Mouse (Mus musculus) cortical plate, adult 2 months (tissue): ENCODE results near the gene Gba2. TPM values are rescaled to one million over a fixed set of nuclear protein-coding genes. Genes with fewer than 3 reads are reported as not detected.

Source experiments
- H3K27ac ChIP-seq: fragments of 200-500 bp; 2 replicates; pipeline ENCODE4 v1.5.1; 2012; ENCODE audit warnings: low read length, control low read depth, inconsistent platforms; ENCODE audit not compliant: insufficient read depth
- H3K4me1 ChIP-seq: fragments of 200-500 bp; 2 replicates; pipeline ENCODE4 v1.6.1; 2011; ENCODE audit warnings: low read length; ENCODE audit not compliant: control insufficient read depth, insufficient read depth
- H3K4me3 ChIP-seq: fragments of 200-500 bp; 2 replicates; pipeline ENCODE4 v1.5.1; 2011; ENCODE audit warnings: mild to moderate bottlenecking, low read length, control low read depth; ENCODE audit not compliant: insufficient read depth
- CTCF ChIP-seq: fragments of 200-500 bp; IDR thresholded peaks from 2 replicates; pipeline ENCODE4 v1.5.1; 2011; ENCODE audit warnings: mild to moderate bottlenecking, control low read depth, low read length; ENCODE audit not compliant: insufficient read depth; ENCODE audit errors: extremely low read depth
- POLR2A ChIP-seq: fragments of 200-500 bp; IDR thresholded peaks from 2 replicates; pipeline ENCODE4 v1.6.1; 2011; ENCODE audit warnings: mild to moderate bottlenecking, low read length, control low read depth; ENCODE audit not compliant: insufficient read depth; ENCODE audit errors: extremely low read depth
- polyA plus RNA-seq: library from polyadenylated mRNA; depleted of rRNA; stranded (reverse); fragments of >200 nt; gene quantifications from 2 replicates; pipeline ENCODE4 v1.2.3, GENCODE M21; 2012; rRNA removed

The Gba2 gene
- polyA plus RNA-seq, 1 experiment: 96.7 TPM

DNA sequence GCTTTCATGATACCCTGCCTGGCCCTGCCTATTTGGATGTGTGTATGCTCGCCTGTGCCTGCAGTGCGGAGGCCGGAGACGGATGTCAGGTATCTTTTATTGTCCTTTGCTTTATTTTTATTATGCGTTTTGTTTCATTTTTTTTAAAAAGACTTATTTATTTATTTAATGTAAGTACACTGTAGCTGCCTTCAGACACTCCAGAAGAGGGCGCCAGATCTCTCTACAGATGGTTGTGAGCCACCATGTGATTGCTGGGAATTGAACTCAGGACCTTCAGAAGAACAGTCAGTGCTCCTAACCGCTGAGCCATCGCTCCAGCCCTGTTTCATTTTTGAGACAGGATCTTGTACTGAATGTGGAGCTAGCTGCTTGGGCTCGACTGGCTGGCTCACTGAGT is 50.2 kb downstream of the Gba2 start:
- Histone ChIP-seq H3K4me1 (no peaks in the 10 kb centered on the region), H3K27ac (no peak overlapping the region), H3K4me3 (no peak overlapping the region)
- TF ChIP-seq POLR2A: no peak
- TF ChIP-seq CTCF: no peak

DNA sequence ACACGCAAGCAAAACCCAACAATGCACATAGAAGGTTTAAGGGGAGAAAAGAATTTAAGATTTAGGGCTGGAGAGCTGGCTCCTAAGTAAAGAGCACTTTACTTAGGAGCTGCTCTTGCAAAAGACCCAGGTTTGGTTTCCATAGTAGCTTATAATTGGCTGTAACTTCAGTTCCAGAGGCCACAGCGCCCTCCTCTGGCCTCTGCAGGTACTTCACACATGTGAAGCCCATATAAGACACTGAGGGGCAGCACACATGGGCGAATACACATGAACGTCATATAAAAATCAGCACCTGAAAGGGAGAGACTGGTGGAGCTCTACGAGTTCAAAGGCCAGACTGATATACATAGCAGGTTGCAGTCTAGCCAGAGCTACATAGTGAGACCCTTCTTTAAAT is 50.8 kb downstream of the Gba2 start:
- no peaks in the 10 kb centered on the region for H3K4me1 ChIP-seq
- no peak overlapping the region for H3K27ac ChIP-seq
- TF ChIP-seq CTCF (0 out of 2 replicates have a peak, but pooled peaks have one; percentile 15), POLR2A (no peak)
- no peak overlapping the region for H3K4me3 ChIP-seq

DNA sequence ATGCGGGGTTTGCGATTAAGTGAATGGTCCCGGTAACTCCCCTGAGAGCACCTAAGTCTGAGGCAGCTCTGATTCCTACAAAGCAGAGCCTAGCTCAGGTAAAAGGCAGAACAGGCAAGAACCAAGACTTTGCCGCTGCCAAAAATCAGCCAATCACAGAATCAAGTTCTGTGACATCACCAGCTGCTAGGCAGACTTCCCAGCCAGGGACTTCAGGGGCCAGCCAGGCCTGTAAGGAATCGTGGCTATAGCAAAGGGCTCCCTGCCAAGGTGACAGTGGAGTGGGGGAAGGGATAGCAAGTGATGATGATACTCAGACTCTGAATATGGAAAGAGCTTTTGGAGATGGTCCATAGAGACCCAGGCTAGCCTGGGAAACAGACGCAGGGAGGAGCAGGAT is 58.7 kb downstream of the Gba2 start:
- H3K4me3 ChIP-seq: no peak overlapping the region; the same call in 1 of the 2 replicates
- no peaks in the 10 kb centered on the region for H3K4me1 ChIP-seq
- TF ChIP-seq POLR2A (no peak), CTCF (no peak)
- H3K27ac ChIP-seq: no peak overlapping the region

DNA sequence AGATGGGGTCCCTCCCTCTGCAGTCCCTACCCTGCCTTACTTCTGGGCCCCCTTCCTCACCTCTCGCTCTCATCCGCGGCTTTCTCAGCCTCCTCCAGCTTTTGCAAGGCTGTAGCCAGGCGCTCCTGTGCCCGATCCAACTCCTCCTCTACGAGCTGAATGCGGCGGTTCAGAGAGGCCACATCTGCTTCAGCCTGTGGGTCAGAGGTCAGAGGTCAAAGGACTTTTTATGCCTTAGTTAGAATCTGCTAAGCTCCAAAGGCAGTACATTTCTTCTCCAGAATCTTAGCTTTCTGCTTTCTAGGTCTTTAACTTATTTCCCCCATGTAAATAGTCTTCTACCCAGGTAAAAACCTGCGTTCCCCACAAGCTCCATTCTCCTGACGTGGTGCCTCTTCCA is 59.1 kb downstream of the Gba2 start:
- Histone ChIP-seq H3K27ac (no peak overlapping the region), H3K4me3 (peak overlapping the region; percentile 14; the same call in 1 of the 2 replicates), H3K4me1 (no peaks in the 10 kb centered on the region)
- TF ChIP-seq CTCF (no peak), POLR2A (no peak)

Other genes with a start within 250 kb of the Gba2 start
- 50.6 and 53.8 TPM in 2 replicates for gene Rusc2, start 196.9 kb downstream of the Gba2 start, polyA plus RNA-seq
- 1.8 and 1.9 TPM in 2 replicates for gene Fam166b, start 149.7 kb downstream of the Gba2 start, polyA plus RNA-seq
- gene Tesk1, start 136.9 kb downstream of the Gba2 start, polyA plus RNA-seq: 77.0 and 78.5 TPM in 2 replicates
- gene Cd72, start 124.2 kb downstream of the Gba2 start, polyA plus RNA-seq: 1.0 and 1.8 TPM in 2 replicates
- 0.08 TPM in 1 of 2 replicates, not detected in the other for gene Sit1, start 95.1 kb downstream of the Gba2 start, polyA plus RNA-seq
- 75.7 and 82.6 TPM in 2 replicates for gene Ccdc107, start 86.0 kb downstream of the Gba2 start, polyA plus RNA-seq
- 0.55 and 2.7 TPM in 2 replicates for gene Arhgef39, start 79.2 kb downstream of the Gba2 start, polyA plus RNA-seq
- 0.32 and 0.61 TPM in 2 replicates for gene Car9, start 71.9 kb downstream of the Gba2 start, polyA plus RNA-seq
- 10.4 and 12.5 TPM in 2 replicates for gene Tpm2, start 55.1 kb downstream of the Gba2 start, polyA plus RNA-seq
- 61.8 and 65.9 TPM in 2 replicates for gene Creb3, start 16.5 kb downstream of the Gba2 start, polyA plus RNA-seq
- gene Tln1, start 16.2 kb downstream of the Gba2 start, polyA plus RNA-seq: 44.3 and 46.5 TPM in 2 replicates
- 35.7 and 38.8 TPM in 2 replicates for gene Rgp1, start 158 bp downstream of the Gba2 start, polyA plus RNA-seq
- 0.15 and 0.34 TPM in 2 replicates for gene Msmp, start 5.6 kb upstream of the Gba2 start, polyA plus RNA-seq
- gene Npr2, start 53.1 kb upstream of the Gba2 start, polyA plus RNA-seq: 115 and 129 TPM in 2 replicates
- 2.3 and 2.6 TPM in 2 replicates for gene Spag8, start 74.7 kb upstream of the Gba2 start, polyA plus RNA-seq
- 81.7 and 84.5 TPM in 2 replicates for gene Hint2, start 77.6 kb upstream of the Gba2 start, polyA plus RNA-seq
- 36.2 and 36.6 TPM in 2 replicates for gene Tmem8b, start 90.1 kb upstream of the Gba2 start, polyA plus RNA-seq
- 1.0 TPM in 2 replicates for gene Fam221b, start 90.3 kb upstream of the Gba2 start, polyA plus RNA-seq
- gene Olfr70, start 121.9 kb upstream of the Gba2 start, polyA plus RNA-seq: not detected in 2 replicates
- not detected in 2 replicates for gene Olfr71, start 131.4 kb upstream of the Gba2 start, polyA plus RNA-seq
- gene Hrct1, start 148.3 kb upstream of the Gba2 start, polyA plus RNA-seq: 1.8 and 2.3 TPM in 2 replicates
- gene Spaar, start 151.2 kb upstream of the Gba2 start, polyA plus RNA-seq: 0.89 and 1.1 TPM in 2 replicates
- 0.11 TPM in 1 of 2 replicates, not detected in the other for gene Olfr159, start 192.1 kb upstream of the Gba2 start, polyA plus RNA-seq
- not detected in 2 replicates for gene Olfr156, start 245.0 kb upstream of the Gba2 start, polyA plus RNA-seq